Mouse (Mus musculus) forelimb bud, embryonic 11.5 days (tissue): ENCODE data around the gene Hdac11.

Source experiments
- DNase-seq: peaks from one replicate; pipeline ENCODE4 v3.0.0-alpha.2; 2012; ENCODE audit warnings: low read depth, low spot score

Hdac11 gene

GRCm38 (mm10) chr6:91169129-91169528, 12.7 kb downstream of the Hdac11 start:
- DNase-seq: no peak

DNA sequence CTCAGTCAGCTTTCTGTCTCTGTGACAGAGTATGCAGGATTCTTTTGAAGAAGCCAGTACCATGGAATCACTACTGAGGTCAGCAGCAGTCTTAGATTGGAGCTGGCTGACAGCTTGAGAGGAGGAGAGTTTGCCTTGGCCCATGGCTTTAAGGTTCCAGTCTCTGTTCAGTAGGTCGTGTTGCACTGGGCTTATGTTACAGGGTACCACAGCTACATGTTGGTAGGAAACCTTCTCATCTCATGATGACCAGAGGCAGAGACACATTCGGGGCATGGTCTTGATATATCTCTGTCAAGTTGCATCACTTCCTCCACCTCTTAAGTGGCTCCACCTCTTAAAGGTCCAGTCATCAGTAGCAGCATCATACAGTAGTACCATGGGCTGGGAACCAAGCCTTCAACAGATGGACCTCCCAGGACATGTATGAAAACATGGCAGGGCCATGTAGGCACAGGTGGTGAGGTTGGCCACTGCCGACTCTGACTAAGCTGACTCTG, 15.0 kb downstream of the Hdac11 start:
- DNase-seq: no peak

DNA sequence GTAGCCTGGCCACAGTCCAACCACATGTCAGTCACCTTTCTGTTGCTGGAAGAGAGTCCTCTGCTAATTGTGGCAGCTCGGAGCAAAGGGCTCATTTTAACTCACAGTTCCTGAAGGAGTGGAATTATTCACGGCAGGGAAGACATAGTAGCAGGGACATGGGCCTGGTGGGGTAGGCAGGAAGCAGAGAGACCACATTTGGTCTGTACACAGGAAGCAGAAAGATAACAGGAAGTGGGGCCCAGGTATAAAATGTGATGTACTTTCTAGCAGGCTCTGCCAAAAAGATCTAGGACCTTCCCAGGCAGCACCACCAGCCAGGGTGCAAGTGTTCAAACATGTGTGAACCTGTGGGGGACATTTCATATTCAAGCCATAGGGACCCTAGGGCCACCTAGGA, 15.9 kb downstream of the Hdac11 start:
- no peak for DNase-seq

GRCm38 (mm10) chr6:91173221-91173880, 16.9 kb downstream of the Hdac11 start:
- peak; percentile 65 for DNase-seq

DNA sequence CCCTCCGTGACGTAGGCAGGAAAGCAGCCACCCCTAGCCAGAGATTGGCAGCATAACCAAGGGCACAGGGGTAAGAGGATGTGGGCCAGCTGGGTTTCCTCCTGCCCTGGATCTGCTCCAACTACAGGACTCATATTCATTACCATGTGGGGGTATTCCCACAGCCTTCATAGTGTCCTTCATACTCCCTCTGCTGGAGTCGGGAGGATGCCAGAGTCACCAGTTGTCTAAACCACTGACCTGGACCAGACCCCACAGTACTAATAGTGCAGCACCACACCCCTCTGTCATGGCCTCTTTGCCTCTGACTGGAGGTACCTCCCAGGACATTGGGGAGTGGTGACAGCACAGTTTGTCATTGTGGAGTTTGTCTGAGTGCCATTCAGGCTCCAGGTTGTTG, 17.7 kb downstream of the Hdac11 start:
- no peak for DNase-seq

DNA sequence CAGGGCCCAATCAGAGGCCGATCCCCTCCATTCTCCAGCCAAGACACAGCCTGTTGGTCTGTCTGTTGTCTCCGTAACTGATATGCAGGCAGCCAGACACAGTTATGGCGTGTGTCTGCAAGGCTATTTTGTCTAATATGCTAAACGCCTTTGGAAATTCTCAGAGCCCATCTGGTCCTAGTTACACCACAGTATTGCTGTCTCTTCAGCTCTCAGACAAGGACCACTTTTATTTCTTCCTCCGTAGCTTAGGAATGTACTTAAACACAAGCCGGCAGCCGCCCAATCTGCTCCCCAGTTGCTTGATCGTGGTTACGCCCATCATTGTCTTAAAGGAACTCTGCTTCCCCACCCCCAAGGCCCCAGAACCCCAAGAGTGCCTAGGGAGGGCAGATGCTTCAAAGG, 24.3 kb downstream of the Hdac11 start:
- peak; percentile 64 for DNase-seq

DNA sequence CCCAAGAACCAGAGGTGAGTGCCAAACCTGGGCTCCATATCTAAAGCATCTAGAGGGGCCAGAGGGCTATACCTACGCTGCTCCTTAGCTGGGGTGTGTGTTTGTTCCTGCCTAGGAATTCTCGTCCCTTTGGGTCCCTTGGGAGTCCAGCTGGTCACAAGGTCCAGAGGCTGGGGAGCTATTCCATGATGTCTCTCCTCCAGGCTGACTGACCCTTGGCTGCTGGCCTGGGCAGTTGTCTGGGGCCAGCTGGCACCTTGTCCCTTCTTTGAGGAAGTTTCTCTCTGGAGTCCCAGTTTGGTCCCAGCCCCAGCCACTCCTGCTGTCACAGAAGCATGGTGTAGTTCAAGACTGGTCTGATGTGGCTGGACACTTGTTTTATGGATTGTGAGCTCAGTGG, 24.9 kb downstream of the Hdac11 start:
- DNase-seq: no peak

DNA sequence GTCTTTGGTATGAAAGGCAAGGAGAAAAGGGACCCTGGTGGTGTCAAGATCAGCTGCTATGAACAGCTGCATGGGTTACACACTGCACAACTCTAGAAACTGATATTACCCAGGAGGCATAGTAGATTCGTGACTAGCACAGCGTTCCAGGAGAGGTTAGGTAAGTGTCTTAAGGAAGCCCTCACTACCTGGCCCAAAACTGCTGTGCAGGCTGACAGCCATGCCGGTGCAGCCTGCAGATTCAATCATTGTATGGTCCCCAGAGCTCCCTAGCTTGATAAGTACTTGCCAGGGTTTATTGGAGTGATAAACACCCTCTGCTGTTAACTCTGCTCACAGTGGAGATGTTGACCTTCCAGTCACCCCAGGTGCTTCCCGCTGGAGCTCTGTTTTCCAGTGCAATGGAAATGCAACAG, 25.6 kb downstream of the Hdac11 start:
- DNase-seq: no peak

GRCm38 (mm10) chr6:91183041-91183440, 26.6 kb downstream of the Hdac11 start:
- DNase-seq: no peak

- no peak for DNase-seq
Observed at GRCm38 (mm10) chr6:91183980-91184379, 27.5 kb downstream of the Hdac11 start.

GRCm38 (mm10) chr6:91184776-91185175, 28.3 kb downstream of the Hdac11 start:
- no peak for DNase-seq

DNA sequence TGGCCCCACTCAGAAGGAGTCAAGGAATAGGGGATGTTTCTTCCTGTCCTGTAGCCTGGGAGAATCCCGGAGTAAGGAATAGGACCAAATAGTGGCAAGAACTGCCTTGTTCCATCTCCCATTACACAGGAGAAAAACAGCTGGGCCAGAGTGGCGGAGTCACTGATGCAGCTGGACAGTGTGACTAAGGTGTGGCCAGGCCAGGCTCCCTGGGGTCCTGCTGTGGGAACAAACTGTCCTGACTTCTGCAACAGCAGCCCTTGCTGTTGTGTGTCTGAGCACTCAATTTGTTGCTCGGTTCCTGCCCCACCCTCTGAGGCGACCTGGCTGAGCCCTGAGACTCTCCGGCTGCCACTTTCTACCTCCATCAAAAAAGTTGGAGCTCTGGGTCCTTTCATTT, 29.0 kb downstream of the Hdac11 start:
- DNase-seq: no peak

GRCm38 (mm10) chr6:91186161-91186931, 29.9 kb downstream of the Hdac11 start:
- no peak for DNase-seq

GRCm38 (mm10) chr6:91186934-91187333, 30.5 kb downstream of the Hdac11 start:
- DNase-seq: no peak

GRCm38 (mm10) chr6:91187871-91188270, 31.4 kb downstream of the Hdac11 start:
- DNase-seq: no peak

GRCm38 (mm10) chr6:91189971-91190370, 33.5 kb downstream of the Hdac11 start:
- no peak for DNase-seq

DNA sequence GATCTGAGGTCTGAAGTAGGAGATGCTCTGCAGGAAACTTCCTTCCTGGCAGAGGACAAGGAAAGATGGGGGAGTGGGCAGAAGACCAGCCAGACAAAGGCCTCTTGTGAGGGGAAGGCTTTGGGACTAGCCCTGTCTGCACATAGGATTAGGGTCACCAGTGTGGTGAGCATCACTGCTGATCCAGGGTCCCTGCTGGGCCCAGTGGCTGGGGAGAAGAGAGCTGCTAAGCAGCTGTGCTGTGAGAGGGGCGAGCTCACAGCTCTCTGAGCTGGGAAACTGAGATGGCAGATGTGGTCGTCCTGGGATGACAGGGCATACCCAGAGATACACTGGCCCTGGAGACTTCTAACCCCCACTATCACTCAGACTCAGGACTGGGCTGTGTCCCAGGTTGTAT, 35.0 kb downstream of the Hdac11 start:
- no peak for DNase-seq

- DNase-seq: no peak
Observed at GRCm38 (mm10) chr6:91192421-91192820, 36.0 kb downstream of the Hdac11 start.

GRCm38 (mm10) chr6:91192851-91193545, 36.5 kb downstream of the Hdac11 start:
- no peak for DNase-seq

DNA sequence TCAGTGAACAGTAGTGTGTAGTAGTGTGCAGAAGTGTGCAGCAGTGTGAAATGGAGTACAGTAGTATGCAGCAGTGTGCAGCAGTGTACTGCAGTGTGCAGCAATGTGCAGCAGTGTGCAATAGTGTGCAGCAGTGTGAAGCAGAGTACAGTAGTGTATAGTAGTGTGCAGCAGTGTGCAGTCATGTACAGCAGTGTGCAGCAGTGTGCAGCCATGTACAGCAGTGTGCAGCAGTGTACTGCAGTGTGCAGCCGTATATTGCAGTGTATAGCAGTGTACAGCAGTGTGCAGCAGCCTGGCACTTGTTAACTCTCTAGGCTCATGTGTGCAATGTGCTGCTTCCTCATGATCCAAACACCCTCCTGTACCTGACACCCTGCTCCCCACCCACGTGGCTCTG, 42.0 kb downstream of the Hdac11 start:
- no peak for DNase-seq

- peak; percentile 84 for DNase-seq
Observed at GRCm38 (mm10) chr6:91200429-91201188, 44.1 kb downstream of the Hdac11 start.

GRCm38 (mm10) chr6:91201881-91202341, 45.4 kb downstream of the Hdac11 start:
- no peak for DNase-seq
